Mouse (Mus musculus): ENCODE results near the gene Tmem178b.

The Tmem178b gene

GRCm38 (mm10) chr6:40068467-40068866, 195.4 kb downstream of the Tmem178b start:
- H3K36me3 ChIP-seq (ENCODE audit: control insufficient read depth, insufficient read depth, low read length, poor library complexity, severe bottlenecking), result no peaks in the 10 kb centered on the region
- H3K27me3 ChIP-seq (ENCODE audit: control insufficient read depth, insufficient read depth, low read length, poor library complexity, severe bottlenecking), result no peaks in the 10 kb centered on the region
- no peak for DNase-seq (ENCODE audit: low read depth, low spot score)

- H3K36me3 ChIP-seq (ENCODE audit: control insufficient read depth, insufficient read depth, low read length, poor library complexity, severe bottlenecking), result no peaks in the 10 kb centered on the region
- H3K27me3 ChIP-seq (ENCODE audit: control insufficient read depth, insufficient read depth, low read length, poor library complexity, severe bottlenecking), result no peaks in the 10 kb centered on the region
- no peak for DNase-seq (ENCODE audit: low read depth, low spot score)
Measured at GRCm38 (mm10) chr6:40071007-40071406, 197.9 kb downstream of the Tmem178b start.

- DNase-seq (ENCODE audit: low read depth, low spot score), result no peak
- H3K27me3 ChIP-seq (ENCODE audit: control insufficient read depth, insufficient read depth, low read length, poor library complexity, severe bottlenecking), result no peaks in the 10 kb centered on the region
- H3K36me3 ChIP-seq (ENCODE audit: control insufficient read depth, insufficient read depth, low read length, poor library complexity, severe bottlenecking), result no peaks in the 10 kb centered on the region
Measured at GRCm38 (mm10) chr6:40076089-40076488, 203.0 kb downstream of the Tmem178b start.

GRCm38 (mm10) chr6:40076670-40077313, 203.7 kb downstream of the Tmem178b start:
- no peaks in the 10 kb centered on the region for H3K36me3 ChIP-seq (ENCODE audit: control insufficient read depth, insufficient read depth, low read length, poor library complexity, severe bottlenecking)
- no peaks in the 10 kb centered on the region for H3K27me3 ChIP-seq (ENCODE audit: control insufficient read depth, insufficient read depth, low read length, poor library complexity, severe bottlenecking)
- DNase-seq (ENCODE audit: low read depth, low spot score), result no peak

- no peaks in the 10 kb centered on the region for H3K36me3 ChIP-seq (ENCODE audit: control insufficient read depth, insufficient read depth, low read length, poor library complexity, severe bottlenecking)
- no peak for DNase-seq (ENCODE audit: low read depth, low spot score)
- H3K27me3 ChIP-seq (ENCODE audit: control insufficient read depth, insufficient read depth, low read length, poor library complexity, severe bottlenecking), result no peaks in the 10 kb centered on the region
Measured at GRCm38 (mm10) chr6:40078353-40078752, 205.3 kb downstream of the Tmem178b start.

- no peak for DNase-seq (ENCODE audit: low read depth, low spot score)
- Histone ChIP-seq H3K27me3 (ENCODE audit: control insufficient read depth, insufficient read depth, low read length, poor library complexity, severe bottlenecking) (no peaks in the 10 kb centered on the region), H3K36me3 (ENCODE audit: control insufficient read depth, insufficient read depth, low read length, poor library complexity, severe bottlenecking) (no peaks in the 10 kb centered on the region)
Measured at GRCm38 (mm10) chr6:40083726-40084125, 210.7 kb downstream of the Tmem178b start.

- H3K36me3 ChIP-seq (ENCODE audit: control insufficient read depth, insufficient read depth, low read length, poor library complexity, severe bottlenecking), result no peaks in the 10 kb centered on the region
- DNase-seq (ENCODE audit: low read depth, low spot score), result no peak
- H3K27me3 ChIP-seq (ENCODE audit: control insufficient read depth, insufficient read depth, low read length, poor library complexity, severe bottlenecking), result no peaks in the 10 kb centered on the region
Measured at GRCm38 (mm10) chr6:40091250-40091651, 218.2 kb downstream of the Tmem178b start.

- no peak for DNase-seq (ENCODE audit: low read depth, low spot score)
- no peaks in the 10 kb centered on the region for H3K36me3 ChIP-seq (ENCODE audit: control insufficient read depth, insufficient read depth, low read length, poor library complexity, severe bottlenecking)
Measured at GRCm38 (mm10) chr6:40098498-40098897, 225.4 kb downstream of the Tmem178b start.

GRCm38 (mm10) chr6:40101785-40102184, 228.7 kb downstream of the Tmem178b start:
- H3K27me3 ChIP-seq (ENCODE audit: control insufficient read depth, insufficient read depth, low read length, poor library complexity, severe bottlenecking), result no peaks in the 10 kb centered on the region
- no peak for DNase-seq (ENCODE audit: low read depth, low spot score)

More at GRCm38 (mm10) chr6:40098498-40098897, 225.4 kb downstream of the Tmem178b start:
- no peaks in the 10 kb centered on the region for H3K27me3 ChIP-seq (ENCODE audit: control insufficient read depth, insufficient read depth, low read length, poor library complexity, severe bottlenecking)

GRCm38 (mm10) chr6:40102863-40103262, 229.8 kb downstream of the Tmem178b start:
- no peaks in the 10 kb centered on the region for H3K36me3 ChIP-seq (ENCODE audit: control insufficient read depth, insufficient read depth, low read length, poor library complexity, severe bottlenecking)
- no peaks in the 10 kb centered on the region for H3K27me3 ChIP-seq (ENCODE audit: control insufficient read depth, insufficient read depth, low read length, poor library complexity, severe bottlenecking)
- DNase-seq (ENCODE audit: low read depth, low spot score), result no peak

More at GRCm38 (mm10) chr6:40101785-40102184, 228.7 kb downstream of the Tmem178b start:
- no peaks in the 10 kb centered on the region for H3K36me3 ChIP-seq (ENCODE audit: control insufficient read depth, insufficient read depth, low read length, poor library complexity, severe bottlenecking)

- H3K36me3 ChIP-seq (ENCODE audit: control insufficient read depth, insufficient read depth, low read length, poor library complexity, severe bottlenecking), result no peaks in the 10 kb centered on the region
- no peak for DNase-seq (ENCODE audit: low read depth, low spot score)
- no peaks in the 10 kb centered on the region for H3K27me3 ChIP-seq (ENCODE audit: control insufficient read depth, insufficient read depth, low read length, poor library complexity, severe bottlenecking)
Measured at GRCm38 (mm10) chr6:40110029-40110428, 237.0 kb downstream of the Tmem178b start.

GRCm38 (mm10) chr6:40110729-40111128, 237.7 kb downstream of the Tmem178b start:
- Histone ChIP-seq H3K36me3 (ENCODE audit: control insufficient read depth, insufficient read depth, low read length, poor library complexity, severe bottlenecking) (no peaks in the 10 kb centered on the region), H3K27me3 (ENCODE audit: control insufficient read depth, insufficient read depth, low read length, poor library complexity, severe bottlenecking) (no peaks in the 10 kb centered on the region)
- no peak for DNase-seq (ENCODE audit: low read depth, low spot score)

GRCm38 (mm10) chr6:40112488-40112887, 239.4 kb downstream of the Tmem178b start:
- DNase-seq (ENCODE audit: low read depth, low spot score), result no peak
- Histone ChIP-seq H3K27me3 (ENCODE audit: control insufficient read depth, insufficient read depth, low read length, poor library complexity, severe bottlenecking) (no peaks in the 10 kb centered on the region), H3K36me3 (ENCODE audit: control insufficient read depth, insufficient read depth, low read length, poor library complexity, severe bottlenecking) (no peaks in the 10 kb centered on the region)

GRCm38 (mm10) chr6:40116225-40116624, 243.2 kb downstream of the Tmem178b start:
- Histone ChIP-seq H3K36me3 (ENCODE audit: control insufficient read depth, insufficient read depth, low read length, poor library complexity, severe bottlenecking) (no peaks in the 10 kb centered on the region), H3K27me3 (ENCODE audit: control insufficient read depth, insufficient read depth, low read length, poor library complexity, severe bottlenecking) (no peaks in the 10 kb centered on the region)
- DNase-seq (ENCODE audit: low read depth, low spot score), result no peak

- no peaks in the 10 kb centered on the region for H3K36me3 ChIP-seq (ENCODE audit: control insufficient read depth, insufficient read depth, low read length, poor library complexity, severe bottlenecking)
- H3K27me3 ChIP-seq (ENCODE audit: control insufficient read depth, insufficient read depth, low read length, poor library complexity, severe bottlenecking), result no peaks in the 10 kb centered on the region
- no peak for DNase-seq (ENCODE audit: low read depth, low spot score)
Measured at GRCm38 (mm10) chr6:40120176-40120575, 247.1 kb downstream of the Tmem178b start.

- Histone ChIP-seq H3K27me3 (ENCODE audit: control insufficient read depth, insufficient read depth, low read length, poor library complexity, severe bottlenecking) (no peaks in the 10 kb centered on the region), H3K36me3 (ENCODE audit: control insufficient read depth, insufficient read depth, low read length, poor library complexity, severe bottlenecking) (no peaks in the 10 kb centered on the region)
- DNase-seq (ENCODE audit: low read depth, low spot score), result no peak
Measured at GRCm38 (mm10) chr6:40121494-40121893, 248.4 kb downstream of the Tmem178b start.

Data from splenic B cell, adult 2 months (primary cell).